Mouse (Mus musculus) liver, embryonic 12.5 days (tissue): ENCODE measurements around the gene Speg. TPM values are rescaled to one million over a fixed set of nuclear protein-coding genes. Genes with fewer than 3 reads are reported as not detected.

ENCODE experiments used
- ATAC-seq: fragments of 200-750 bp; cut with Nextera tagmentation; 2 replicates; pipeline ENCODE4 v1.8.0; 2017; ENCODE audit warnings: moderate number of reproducible peaks, mild to moderate bottlenecking, moderate library complexity
- H3K27ac ChIP-seq: fragments of 300-500 bp; sonication (generic); 2 replicates; pipeline ENCODE4 v1.5.1; 2016; ENCODE audit warnings: mild to moderate bottlenecking
- H3K27me3 ChIP-seq: fragments of 300-500 bp; sonication (generic); replicated peaks from 2 replicates; pipeline ENCODE4 v1.6.1; 2016; ENCODE audit warnings: mild to moderate bottlenecking, moderate library complexity
- H3K36me3 ChIP-seq: fragments of 300-500 bp; sonication (generic); 2 replicates; pipeline ENCODE4 v1.6.1; 2016; ENCODE audit warnings: mild to moderate bottlenecking, moderate library complexity
- H3K4me1 ChIP-seq: fragments of 300-500 bp; sonication (generic); 2 replicates; pipeline ENCODE4 v1.6.1; 2016
- H3K4me2 ChIP-seq: fragments of 300-500 bp; sonication (generic); 2 replicates; pipeline ENCODE4 v1.6.1; 2016; ENCODE audit warnings: mild to moderate bottlenecking, moderate library complexity
- H3K4me3 ChIP-seq: fragments of 300-500 bp; sonication (generic); 2 replicates; pipeline ENCODE4 v1.5.1; 2016; ENCODE audit warnings: mild to moderate bottlenecking, moderate library complexity
- H3K9ac ChIP-seq: fragments of 300-500 bp; sonication (generic); 2 replicates; pipeline ENCODE4 v1.6.1; 2016; ENCODE audit warnings: mild to moderate bottlenecking, moderate library complexity
- H3K9me3 ChIP-seq: fragments of 300-500 bp; sonication (generic); replicated peaks from 2 replicates; pipeline ENCODE4 v1.6.1; 2016; ENCODE audit warnings: mild to moderate bottlenecking, moderate library complexity
- WGBS: fragments of 180-500 bp; shearing (Covaris S2); methylation state at CpG from one replicate; pipeline ENCODE4 v1.1.7; 2016; ENCODE audit not compliant: insufficient replicate concordance; 5-methylcytosine and 5-hydroxymethylcytosine counted together
- polyA plus RNA-seq: library from polyadenylated mRNA; unstranded; fragments of >200 nt; fragmentation: Nextera tagmentation; extraction: Ambion mirVana; gene quantifications from 2 replicates; pipeline ENCODE4 v1.2.1, GENCODE M21; 2016

Speg gene
- polyA plus RNA-seq, 1 experiment from 2014 or later = 11.4 TPM

DNA sequence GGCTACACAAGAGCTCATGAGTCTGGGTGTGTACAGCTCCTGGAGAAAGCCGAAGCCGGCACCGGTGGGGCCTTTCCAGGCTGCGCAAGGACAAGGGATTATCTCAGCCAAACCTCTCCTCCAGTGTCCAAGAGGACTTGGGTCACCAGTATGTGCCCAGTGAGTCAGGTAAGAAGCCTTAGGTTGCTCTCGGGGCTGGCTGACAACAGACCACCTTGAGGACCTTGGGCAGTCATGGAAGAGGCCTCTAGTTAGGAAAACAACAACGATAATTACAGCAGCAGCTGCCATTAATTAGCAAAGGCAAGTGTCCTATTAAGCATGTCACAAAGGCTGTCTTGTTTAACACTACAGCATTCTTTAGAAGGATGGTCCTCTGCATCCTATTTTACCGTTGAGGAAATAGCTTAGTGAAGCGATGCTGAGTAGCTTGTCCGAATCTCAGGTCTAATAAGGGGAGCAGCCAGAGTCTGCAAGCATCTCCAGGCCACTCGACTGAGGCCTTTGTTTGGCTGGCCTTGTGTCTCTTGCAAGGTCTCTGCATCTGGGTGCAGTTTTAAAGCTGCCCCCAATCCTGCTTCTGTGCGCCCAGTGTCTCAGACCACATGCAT, 48.8 kb downstream of the Speg start:
- Histone ChIP-seq H3K27me3 (peaks cover 81% of the 10 kb centered on the region), H3K4me2 (no peak overlapping the region), H3K36me3 (no peaks in the 10 kb centered on the region), H3K4me3 (no peak overlapping the region), H3K9me3 (no peaks in the 10 kb centered on the region), H3K4me1 (peaks cover 31% of the 10 kb centered on the region), H3K27ac (no peak overlapping the region), H3K9ac (no peak overlapping the region)
- ATAC-seq = no peak
- WGBS = 66% methylated on average over 11 of the region's 11 CpGs

DNA sequence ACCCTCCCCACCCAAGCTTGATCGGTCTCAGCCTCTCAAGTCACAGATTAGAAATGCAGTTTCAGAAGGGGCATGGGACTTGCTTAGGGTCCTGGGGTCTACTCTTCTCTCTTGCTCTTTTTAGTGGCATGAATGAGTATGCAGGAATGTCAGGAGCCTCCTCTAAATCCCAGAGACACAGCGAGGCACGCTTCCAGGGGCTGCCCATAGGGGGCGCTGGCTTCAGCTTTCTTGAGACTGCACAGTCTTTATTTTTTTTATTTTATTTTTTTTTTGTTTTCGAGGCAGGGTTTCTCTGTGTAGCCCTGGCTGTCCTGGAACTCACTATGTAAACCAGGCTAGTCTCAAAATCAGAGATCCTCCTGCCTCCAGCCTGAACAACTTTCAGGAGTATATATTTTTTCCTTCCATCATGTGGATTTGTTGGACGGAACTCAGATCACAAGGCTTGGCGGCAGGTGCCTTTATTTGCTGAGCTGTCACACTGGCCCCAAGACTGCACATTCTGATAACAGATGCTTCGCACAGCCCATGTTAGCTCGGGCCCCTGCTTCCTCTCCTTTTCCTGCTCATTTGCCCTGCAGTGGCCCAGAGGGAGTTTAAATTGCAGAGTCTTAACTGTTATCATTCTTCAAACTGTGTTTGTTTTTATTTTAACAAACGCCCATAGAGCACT, 50.8 kb downstream of the Speg start:
- Histone ChIP-seq H3K9me3 (no peaks in the 10 kb centered on the region), H3K4me1 (peaks cover 31% of the 10 kb centered on the region), H3K27ac (no peak overlapping the region), H3K36me3 (no peaks in the 10 kb centered on the region), H3K9ac (no peak overlapping the region), H3K4me2 (no peak overlapping the region), H3K4me3 (no peak overlapping the region), H3K27me3 (peaks cover 92% of the 10 kb centered on the region)
- WGBS = 11% methylated on average over 10 of the region's 10 CpGs
- ATAC-seq = no peak

DNA sequence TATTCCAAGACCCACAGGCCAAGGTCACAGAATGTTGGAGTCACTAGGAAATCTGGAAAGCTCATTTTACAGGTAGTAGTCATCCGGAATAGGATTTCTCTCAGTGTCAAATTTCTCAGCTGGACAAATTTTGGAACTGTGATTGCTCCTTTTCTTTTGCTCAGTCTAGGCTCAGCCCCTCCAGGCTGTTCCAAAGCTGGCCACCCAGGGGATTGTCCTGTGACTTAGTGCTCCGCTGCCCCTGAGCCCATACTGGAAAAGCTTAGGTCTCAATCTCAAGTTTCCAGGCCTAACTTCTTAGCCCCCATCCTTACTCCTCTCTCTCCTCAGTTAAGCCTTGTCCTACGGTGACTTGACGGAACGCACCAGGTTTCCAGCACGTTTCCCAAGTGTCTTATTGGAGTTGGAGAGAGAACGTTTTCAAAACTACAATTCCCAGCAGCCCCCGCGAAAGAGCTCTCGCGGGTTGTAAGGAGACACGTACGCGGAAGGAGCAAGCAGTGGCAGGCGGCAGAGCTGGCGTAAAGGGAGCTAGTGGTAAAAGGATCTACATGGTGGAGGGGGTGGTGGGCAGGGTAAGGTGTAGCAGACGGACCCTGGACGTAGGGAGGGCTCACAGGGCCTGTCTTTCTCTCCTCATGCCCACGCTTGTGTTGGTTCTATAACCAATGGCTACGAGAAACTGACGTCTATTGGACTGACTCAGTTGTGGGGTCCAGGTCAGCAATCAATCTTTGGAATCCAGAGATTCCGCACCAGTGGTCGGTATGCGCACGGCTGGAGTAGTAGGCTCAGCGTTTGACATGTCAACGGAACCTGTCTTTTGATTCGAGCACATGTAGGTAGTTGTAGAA, 60.6 kb downstream of the Speg start, which contains the start of gene Gmppa:
Gene Gmppa, plus strand, starts transcription at position 456 of the 854 bp plus-strand sequence.
- ATAC-seq = peak; percentile 80
- H3K27me3 ChIP-seq = peaks cover 40% of the 10 kb centered on the region
- H3K36me3 ChIP-seq = peaks cover 13% of the 10 kb centered on the region
- peaks cover 22% of the 10 kb centered on the region for H3K4me1 ChIP-seq
- WGBS = 5% methylated on average over 28 of the region's 28 CpGs
- no peaks in the 10 kb centered on the region for H3K9me3 ChIP-seq
- peak within 1 kb of the TSS; percentile 75 for H3K4me2 ChIP-seq
- H3K9ac ChIP-seq = peak within 1 kb of the TSS; percentile 71
- peak within 1 kb of the TSS; percentile 33; the same call in 1 of the 2 replicates for H3K27ac ChIP-seq
- peak within 1 kb of the TSS; percentile 64 for H3K4me3 ChIP-seq

DNA sequence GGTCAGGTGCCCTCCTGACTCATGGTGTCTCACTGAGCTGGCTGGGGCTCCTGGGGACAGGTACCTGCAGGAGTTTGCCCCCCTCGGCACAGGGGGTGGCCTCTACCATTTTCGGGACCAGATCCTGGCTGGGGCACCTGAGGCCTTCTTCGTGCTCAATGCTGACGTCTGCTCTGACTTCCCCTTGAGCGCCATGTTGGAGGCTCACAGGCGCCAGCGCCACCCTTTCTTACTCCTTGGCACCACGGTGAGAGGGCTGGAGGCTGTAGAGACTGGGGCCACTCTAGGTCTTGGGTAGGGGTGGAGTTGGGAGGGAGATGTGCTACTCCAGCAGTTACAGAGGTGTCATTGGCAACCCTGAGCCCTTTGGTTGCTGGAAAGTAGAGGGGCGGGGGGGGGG, 63.7 kb downstream of the Speg start:
- 81% methylated on average over 8 of the region's 9 CpGs for WGBS
- no peak overlapping the region for H3K27ac ChIP-seq

DNA sequence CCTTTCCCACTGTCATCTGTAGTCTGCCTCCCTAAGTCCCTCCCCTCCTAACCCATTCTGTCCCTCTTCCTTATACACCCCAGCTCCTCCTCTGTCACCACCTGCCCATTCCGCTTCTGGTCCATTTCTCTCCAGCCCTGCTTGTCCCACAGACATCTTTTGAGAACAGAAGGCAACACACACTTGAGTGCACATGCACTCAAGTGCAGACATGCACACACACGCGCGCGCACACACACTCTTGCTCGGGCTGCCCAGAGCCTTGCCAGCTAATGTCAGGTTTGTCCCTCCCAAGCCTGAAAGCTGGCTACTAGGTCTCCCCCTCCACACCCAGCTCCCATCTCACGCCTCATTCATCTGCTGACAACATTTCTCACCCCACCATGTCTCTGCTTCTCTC, 65.6 kb downstream of the Speg start:
- H3K9ac ChIP-seq = no peak overlapping the region
- WGBS = 88% methylated on average over 7 of the region's 7 CpGs
- no peak overlapping the region for H3K4me3 ChIP-seq
- no peak for ATAC-seq
- peaks cover 25% of the 10 kb centered on the region for H3K36me3 ChIP-seq
- H3K4me1 ChIP-seq = peaks cover 49% of the 10 kb centered on the region
- H3K27me3 ChIP-seq = peaks cover 16% of the 10 kb centered on the region
- no peak overlapping the region for H3K4me2 ChIP-seq
- H3K27ac ChIP-seq = no peak overlapping the region
- H3K9me3 ChIP-seq = no peaks in the 10 kb centered on the region

More for the DNA sequence above, 63.7 kb downstream of the Speg start:
- Histone ChIP-seq H3K9ac (no peak overlapping the region), H3K27me3 (peaks cover 9% of the 10 kb centered on the region), H3K4me2 (no peak overlapping the region), H3K9me3 (no peaks in the 10 kb centered on the region), H3K4me1 (peaks cover 35% of the 10 kb centered on the region), H3K4me3 (no peak overlapping the region), H3K36me3 (peaks cover 25% of the 10 kb centered on the region)
- ATAC-seq = no peak

DNA sequence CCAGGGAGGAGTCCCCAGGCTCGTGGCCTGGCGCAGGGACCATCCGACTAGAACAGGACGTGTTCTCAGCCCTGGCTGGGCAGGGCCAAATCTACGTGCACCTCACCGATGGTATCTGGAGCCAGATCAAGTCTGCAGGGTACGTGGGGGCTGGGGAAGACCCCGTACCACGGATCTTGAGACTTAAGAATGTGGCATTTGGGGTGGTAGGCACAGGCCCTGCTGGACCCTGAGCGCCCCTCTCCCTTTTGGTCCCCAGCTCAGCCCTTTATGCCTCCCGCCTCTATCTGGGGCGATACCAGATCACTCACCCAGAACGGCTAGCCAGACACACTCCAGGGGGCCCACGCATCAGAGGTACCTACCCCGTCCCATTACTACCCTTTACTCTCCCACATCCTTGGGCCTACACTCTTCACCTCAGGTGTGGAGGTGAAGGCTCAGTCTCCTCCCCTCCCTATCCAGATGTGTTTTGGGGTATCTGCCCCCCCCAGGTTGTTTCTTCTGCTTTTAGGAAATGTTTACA, 66.4 kb downstream of the Speg start:
- Histone ChIP-seq H3K36me3 (peaks cover 25% of the 10 kb centered on the region), H3K27me3 (peaks cover 22% of the 10 kb centered on the region), H3K4me1 (peaks cover 52% of the 10 kb centered on the region), H3K4me2 (no peak overlapping the region), H3K27ac (no peak overlapping the region), H3K4me3 (no peak overlapping the region), H3K9ac (no peak overlapping the region), H3K9me3 (no peaks in the 10 kb centered on the region)
- 81% methylated on average over 15 of the region's 15 CpGs for WGBS
- ATAC-seq = no peak

DNA sequence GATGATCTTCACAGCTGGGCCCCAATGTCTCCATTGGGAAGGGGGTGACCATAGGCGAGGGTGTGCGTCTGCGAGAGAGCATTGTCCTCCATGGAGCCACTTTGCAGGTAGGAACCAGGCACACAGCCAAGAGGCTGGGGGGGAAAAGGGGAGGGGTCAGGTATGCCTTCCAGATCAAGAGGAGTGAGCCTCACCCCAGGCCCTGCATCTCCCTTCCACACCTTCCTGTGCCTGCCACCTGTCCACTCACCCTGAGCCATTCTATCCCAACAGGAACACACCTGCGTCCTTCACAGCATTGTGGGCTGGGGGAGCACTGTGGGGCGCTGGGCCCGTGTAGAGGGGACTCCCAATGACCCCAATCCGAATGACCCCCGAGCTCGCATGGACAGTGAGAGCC, 67.1 kb downstream of the Speg start:
- WGBS = 77% methylated on average over 9 of the region's 9 CpGs
- H3K4me1 ChIP-seq = peaks cover 52% of the 10 kb centered on the region
- no peaks in the 10 kb centered on the region for H3K9me3 ChIP-seq
- H3K27ac ChIP-seq = no peak overlapping the region
- no peak overlapping the region for H3K4me3 ChIP-seq
- H3K36me3 ChIP-seq = peaks cover 25% of the 10 kb centered on the region
- no peak for ATAC-seq
- no peak overlapping the region for H3K9ac ChIP-seq
- no peak overlapping the region for H3K4me2 ChIP-seq
- H3K27me3 ChIP-seq = peaks cover 28% of the 10 kb centered on the region

DNA sequence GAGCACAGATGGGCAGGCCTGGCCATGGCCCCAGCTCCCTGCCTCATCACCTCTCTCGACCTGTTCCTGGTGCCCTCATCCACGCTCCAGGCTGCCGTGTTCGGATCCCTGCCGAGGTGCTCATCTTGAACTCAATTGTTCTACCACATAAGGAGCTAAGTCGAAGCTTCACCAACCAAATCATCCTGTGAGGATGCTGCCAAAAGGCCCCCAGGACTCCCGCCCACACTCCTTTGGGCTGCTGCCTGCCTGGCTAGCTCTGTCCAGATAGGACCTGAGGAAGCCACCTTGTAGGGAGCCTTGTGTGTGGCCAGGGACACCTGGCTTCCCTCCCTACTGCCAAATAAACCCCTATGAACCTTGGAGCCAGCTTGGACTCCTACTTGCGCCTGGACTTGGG, 67.7 kb downstream of the Speg start:
- peaks cover 25% of the 10 kb centered on the region for H3K36me3 ChIP-seq

DNA sequence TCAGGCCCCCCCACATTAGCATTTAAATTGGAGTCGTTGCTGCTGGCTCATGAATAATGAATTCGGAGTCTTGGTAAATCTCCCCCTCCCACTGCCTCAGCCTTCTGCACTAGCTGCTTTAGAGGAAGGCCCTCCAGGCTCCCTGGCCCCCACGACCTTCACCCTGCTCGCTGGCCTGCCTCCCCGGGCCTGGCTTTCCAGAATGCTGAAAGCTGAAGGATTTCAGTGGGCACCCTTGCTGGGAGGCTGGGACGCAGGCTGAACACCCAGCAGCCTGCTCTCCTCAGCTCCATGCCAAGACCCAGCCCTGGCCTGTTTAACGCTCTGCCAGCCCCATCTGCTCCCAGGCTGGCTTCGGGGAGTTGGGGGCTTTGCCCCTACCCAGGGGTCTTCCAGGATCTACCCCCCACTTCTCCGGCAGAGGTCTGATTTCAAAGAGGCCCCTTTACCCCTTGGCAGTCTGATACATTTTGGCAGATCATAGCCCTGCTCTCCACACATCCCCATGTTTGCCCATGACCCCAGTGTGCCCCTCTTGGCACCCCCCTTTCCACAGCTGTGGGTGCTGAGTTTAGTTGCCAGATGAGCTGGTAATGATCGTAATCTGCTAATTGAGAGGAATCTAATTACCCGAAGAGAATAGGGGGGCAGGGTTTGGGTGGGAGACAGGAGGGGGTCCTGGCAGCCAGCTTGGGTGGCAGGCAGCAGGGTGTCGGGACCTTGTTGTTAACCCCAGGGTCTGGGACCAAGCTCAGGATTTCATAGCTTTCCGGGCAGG, 68.3 kb downstream of the Speg start:
- H3K27me3 ChIP-seq = peaks cover 41% of the 10 kb centered on the region
- no peaks in the 10 kb centered on the region for H3K9me3 ChIP-seq
- H3K27ac ChIP-seq = no peak overlapping the region
- no peak overlapping the region for H3K9ac ChIP-seq
- H3K4me3 ChIP-seq = no peak overlapping the region
- H3K4me2 ChIP-seq = no peak overlapping the region
- WGBS = 53% methylated on average over 13 of the region's 13 CpGs
- ATAC-seq = no peak
- H3K36me3 ChIP-seq = peaks cover 24% of the 10 kb centered on the region
- peaks cover 59% of the 10 kb centered on the region for H3K4me1 ChIP-seq

More for the DNA sequence above, 67.7 kb downstream of the Speg start:
- 65% methylated on average over 8 of the region's 8 CpGs for WGBS
- Histone ChIP-seq H3K4me2 (no peak overlapping the region), H3K27me3 (peaks cover 35% of the 10 kb centered on the region), H3K4me1 (peaks cover 53% of the 10 kb centered on the region), H3K9me3 (no peaks in the 10 kb centered on the region), H3K9ac (no peak overlapping the region), H3K27ac (no peak overlapping the region), H3K4me3 (no peak overlapping the region)
- no peak for ATAC-seq

DNA sequence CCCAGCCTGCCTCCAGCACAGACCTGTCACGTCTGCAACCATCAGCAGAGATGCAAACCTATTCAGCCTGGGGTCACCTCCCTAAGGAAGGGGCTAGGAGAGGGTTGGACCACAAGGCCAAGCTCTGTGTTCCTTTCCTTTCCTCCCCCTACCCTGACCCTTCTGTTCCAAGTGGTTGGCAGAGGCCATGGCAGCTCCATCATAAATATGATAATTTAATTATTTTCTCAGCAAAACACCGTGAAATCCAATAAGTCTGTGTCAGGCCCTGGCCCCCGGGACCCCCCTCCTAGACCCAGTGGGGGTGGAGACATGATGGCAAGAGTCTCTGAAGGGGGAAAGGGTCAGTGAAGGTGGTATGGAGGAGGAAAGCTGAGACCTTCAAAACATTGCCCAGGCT, 69.1 kb downstream of the Speg start:
- Histone ChIP-seq H3K4me2 (peak overlapping the region; percentile 74), H3K9ac (no peak overlapping the region), H3K36me3 (peaks cover 19% of the 10 kb centered on the region), H3K27ac (no peak overlapping the region), H3K4me3 (no peak overlapping the region), H3K4me1 (peaks cover 67% of the 10 kb centered on the region), H3K9me3 (no peaks in the 10 kb centered on the region), H3K27me3 (peaks cover 49% of the 10 kb centered on the region)
- 35% methylated on average over 3 of the region's 3 CpGs for whole genome bisulfite sequencing
- ATAC-seq = no peak

DNA sequence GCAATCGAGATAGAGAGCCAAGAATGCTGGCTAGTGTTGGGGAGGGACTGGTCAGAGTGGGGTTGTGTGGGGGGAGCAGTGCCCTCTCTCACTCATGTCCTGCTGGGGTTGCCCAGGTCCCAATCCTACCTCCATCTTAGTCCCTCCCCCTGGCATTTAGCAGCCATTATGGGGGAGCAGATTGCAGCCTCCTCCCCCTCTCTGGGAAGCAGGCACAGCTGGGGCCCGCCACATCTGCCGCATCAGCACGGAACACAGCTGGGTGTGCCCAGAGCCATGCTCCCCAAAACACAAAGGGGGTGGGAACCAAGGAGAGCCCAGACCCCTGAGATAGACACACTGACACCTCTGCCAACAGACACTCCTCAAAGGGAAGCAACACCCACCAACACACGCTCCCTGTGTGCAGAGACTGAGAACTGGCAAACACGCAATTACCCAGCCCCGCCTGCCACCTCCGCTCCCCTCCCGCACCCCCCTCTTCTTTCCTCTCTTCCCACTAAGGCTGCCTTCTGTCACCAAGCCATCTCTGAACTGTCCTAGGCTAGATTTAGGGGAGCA, 70.1 kb downstream of the Speg start:
- H3K27ac ChIP-seq = peak overlapping the region; percentile 74
- H3K9ac ChIP-seq = 0 out of 2 replicates have a peak overlapping the region, but pooled peaks have one; percentile 27
- WGBS = 10% methylated on average over 9 of the region's 9 CpGs
- H3K4me1 ChIP-seq = peaks cover 77% of the 10 kb centered on the region
- peaks cover 17% of the 10 kb centered on the region for H3K36me3 ChIP-seq
- no peaks in the 10 kb centered on the region for H3K9me3 ChIP-seq
- H3K4me3 ChIP-seq = peak overlapping the region; percentile 37; the same call in 1 of the 2 replicates
- peak; percentile 54 for ATAC-seq
- peaks cover 59% of the 10 kb centered on the region for H3K27me3 ChIP-seq
- peak overlapping the region; percentile 74 for H3K4me2 ChIP-seq
